Mouse (Mus musculus) hindbrain, embryonic 13.5 days (tissue): ENCODE data around the gene Cse1l. TPM values are rescaled to one million over a fixed set of nuclear protein-coding genes. Genes with fewer than 3 reads are reported as not detected.

Experiments
- ATAC-seq: fragments of 200-750 bp; cut with Nextera tagmentation; 2 replicates; pipeline ENCODE4 v1.8.0; 2017; ENCODE audit warnings: moderate TSS enrichment; ENCODE audit not compliant: low FRiP score
- H3K27ac ChIP-seq: fragments of 300-500 bp; sonication (generic); 2 replicates; pipeline ENCODE4 v1.5.1; 2015; ENCODE audit warnings: inconsistent platforms, mild to moderate bottlenecking, moderate library complexity
- H3K27me3 ChIP-seq: fragments of 300-500 bp; sonication (generic); 2 replicates; pipeline ENCODE4 v1.6.1; 2015; ENCODE audit warnings: mild to moderate bottlenecking, inconsistent platforms
- H3K36me3 ChIP-seq: fragments of 300-500 bp; sonication (generic); 2 replicates; pipeline ENCODE4 v1.6.1; 2015; ENCODE audit warnings: mild to moderate bottlenecking, inconsistent platforms
- H3K4me1 ChIP-seq: fragments of 300-500 bp; sonication (generic); replicated peaks from 2 replicates; pipeline ENCODE4 v1.6.1; 2015; ENCODE audit warnings: inconsistent platforms
- H3K4me2 ChIP-seq: fragments of 300-500 bp; sonication (generic); 2 replicates; pipeline ENCODE4 v1.6.1; 2015; ENCODE audit warnings: inconsistent platforms, mild to moderate bottlenecking, moderate library complexity
- H3K4me3 ChIP-seq: fragments of 300-500 bp; sonication (generic); 2 replicates; pipeline ENCODE4 v1.5.1; 2015; ENCODE audit warnings: mild to moderate bottlenecking, inconsistent platforms
- H3K9ac ChIP-seq: fragments of 300-500 bp; sonication (generic); 2 replicates; pipeline ENCODE4 v1.6.1; 2015; ENCODE audit warnings: mild to moderate bottlenecking, inconsistent platforms
- H3K9me3 ChIP-seq: fragments of 300-500 bp; sonication (generic); 2 replicates; pipeline ENCODE4 v1.6.1; 2016; ENCODE audit warnings: inconsistent platforms
- WGBS: fragments of 180-500 bp; shearing (Covaris S2); methylation state at CpG from one replicate; pipeline ENCODE4 v1.1.7; 2015; 5-methylcytosine and 5-hydroxymethylcytosine counted together
- polyA plus RNA-seq: library from polyadenylated mRNA; unstranded; fragments of >200 nt; fragmentation: Nextera tagmentation; extraction: Ambion mirVana; gene quantifications from 2 replicates; pipeline ENCODE4 v1.2.1, GENCODE M21; 2015

Cse1l gene
- polyA plus RNA-seq, 1 experiment from 2014 or later: 96.4 TPM

GRCm38 (mm10) chr2:166906523-166907182 lies 813 bp downstream of the Cse1l start:
- Histone ChIP-seq H3K4me2 (peak overlapping the region; percentile 98), H3K9me3 (no peaks in the 10 kb centered on the region), H3K4me3 (peak overlapping the region; percentile 86), H3K4me1 (peaks cover 16% of the 10 kb centered on the region), H3K36me3 (0 out of 2 replicates have a peak, but pooled peaks cover 3% of the 10 kb centered on the region), H3K27me3 (no peaks in the 10 kb centered on the region), H3K27ac (peak overlapping the region; percentile 98), H3K9ac (peak overlapping the region; percentile 90)
- peak; percentile 52 for ATAC-seq
- under 1% methylated on average over 28 of the region's 28 CpGs for WGBS

DNA sequence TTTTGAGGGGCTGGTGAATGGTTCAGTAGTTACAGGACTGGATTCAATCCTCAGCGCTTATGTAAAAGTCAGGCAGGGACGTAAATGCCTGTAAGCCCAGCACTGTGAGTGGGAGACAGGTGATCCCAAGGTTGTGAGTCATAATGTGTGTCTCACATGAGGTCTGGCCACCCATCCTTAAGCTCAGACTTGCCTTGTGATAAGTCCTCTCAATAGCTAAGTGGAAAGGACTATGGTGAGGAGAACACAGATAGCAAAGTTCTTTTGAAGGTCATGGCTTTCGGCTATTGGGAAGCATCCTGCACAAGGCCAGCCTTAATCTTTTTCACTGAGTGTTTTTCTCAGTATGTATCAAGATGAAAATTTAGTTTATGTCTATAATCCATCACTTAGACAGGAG lies 3.9 kb downstream of the Cse1l start:
- ATAC-seq: no peak
- H3K27ac ChIP-seq: no peak overlapping the region
- 0 out of 2 replicates have a peak, but pooled peaks cover 3% of the 10 kb centered on the region for H3K36me3 ChIP-seq
- no peak overlapping the region for H3K9ac ChIP-seq
- H3K9me3 ChIP-seq: no peaks in the 10 kb centered on the region
- H3K4me1 ChIP-seq: peaks cover 16% of the 10 kb centered on the region
- H3K4me3 ChIP-seq: no peak overlapping the region
- 97% methylated on average over 3 of the region's 3 CpGs for WGBS
- H3K4me2 ChIP-seq: no peak overlapping the region
- H3K27me3 ChIP-seq: no peaks in the 10 kb centered on the region

DNA sequence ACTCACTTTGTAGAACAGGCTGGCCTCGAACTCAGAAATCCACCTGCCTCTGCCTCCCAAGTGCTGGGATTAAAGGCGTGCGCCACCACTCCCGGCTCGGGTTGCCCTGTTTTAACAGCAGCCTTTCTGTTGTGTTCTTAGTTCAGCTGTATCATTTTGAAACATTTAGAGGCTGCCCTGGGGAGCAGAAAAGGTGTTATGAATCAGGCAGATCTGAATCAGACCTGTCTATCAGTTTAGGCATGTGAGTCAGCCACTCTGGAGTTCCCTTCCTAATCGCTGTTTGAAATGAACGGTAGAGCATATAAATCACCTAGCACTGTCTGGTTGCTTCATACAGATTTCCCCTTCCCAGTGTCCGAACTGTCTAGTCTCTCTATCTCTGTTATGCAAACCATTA lies 4.7 kb downstream of the Cse1l start:
- Histone ChIP-seq H3K27ac (no peak overlapping the region), H3K4me3 (no peak overlapping the region), H3K9me3 (no peaks in the 10 kb centered on the region), H3K4me1 (peaks cover 12% of the 10 kb centered on the region), H3K27me3 (no peaks in the 10 kb centered on the region), H3K36me3 (0 out of 2 replicates have a peak, but pooled peaks cover 3% of the 10 kb centered on the region), H3K4me2 (no peak overlapping the region), H3K9ac (no peak overlapping the region)
- WGBS: 94% methylated on average over 8 of the region's 8 CpGs
- ATAC-seq: no peak

DNA sequence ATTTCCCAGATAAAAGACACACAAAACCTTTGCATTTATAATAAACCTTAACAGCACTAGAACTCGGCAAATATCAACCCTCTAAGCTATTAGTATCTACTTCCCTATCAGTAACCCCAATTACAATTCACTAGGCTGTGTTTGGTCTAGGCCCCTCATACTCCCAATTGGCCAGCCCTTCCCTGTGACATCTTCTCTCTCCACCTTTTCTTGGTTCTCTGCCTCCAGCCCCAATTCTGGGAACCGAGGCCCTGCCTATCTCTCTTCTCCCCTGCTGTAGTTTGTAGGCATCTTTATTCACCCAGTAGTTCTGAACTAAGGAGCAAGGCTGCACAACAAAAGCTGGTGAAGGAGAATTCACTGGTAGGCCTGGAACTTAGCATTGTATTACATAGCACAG lies 18.1 kb downstream of the Cse1l start:
- 86% methylated on average over 2 of the region's 2 CpGs for WGBS
- H3K27ac ChIP-seq: no peak overlapping the region
- H3K27me3 ChIP-seq: no peaks in the 10 kb centered on the region
- no peaks in the 10 kb centered on the region for H3K4me1 ChIP-seq
- H3K9ac ChIP-seq: no peak overlapping the region
- no peaks in the 10 kb centered on the region for H3K9me3 ChIP-seq
- no peak overlapping the region for H3K4me2 ChIP-seq
- no peak for ATAC-seq
- H3K4me3 ChIP-seq: no peak overlapping the region
- H3K36me3 ChIP-seq: peaks cover 79% of the 10 kb centered on the region

DNA sequence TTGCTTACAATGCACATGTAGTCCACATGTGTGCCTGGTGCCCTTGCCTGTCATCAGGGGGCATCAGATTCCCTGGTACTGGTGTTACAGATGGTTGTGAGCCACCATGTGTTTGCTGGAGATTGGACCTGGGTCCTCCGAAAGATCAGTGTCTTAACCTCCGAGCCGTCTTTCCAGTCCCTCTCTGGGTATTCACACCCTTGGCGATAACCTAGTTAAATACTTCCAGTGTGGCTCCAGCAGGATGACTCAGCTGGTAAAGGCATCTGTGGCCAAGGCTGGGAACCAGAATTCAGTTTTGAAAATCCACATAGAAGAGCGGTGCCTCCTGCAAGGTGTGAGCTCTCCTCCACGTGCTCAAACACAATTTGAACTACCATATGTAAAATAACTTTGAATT lies 28.1 kb downstream of the Cse1l start:
- no peaks in the 10 kb centered on the region for H3K9me3 ChIP-seq
- 95% methylated on average over 6 of the region's 6 CpGs for WGBS
- H3K36me3 ChIP-seq: peaks cover 88% of the 10 kb centered on the region
- no peaks in the 10 kb centered on the region for H3K27me3 ChIP-seq
- H3K4me2 ChIP-seq: no peak overlapping the region
- ATAC-seq: no peak
- H3K27ac ChIP-seq: no peak overlapping the region
- H3K4me1 ChIP-seq: no peaks in the 10 kb centered on the region
- no peak overlapping the region for H3K9ac ChIP-seq
- H3K4me3 ChIP-seq: no peak overlapping the region

DNA sequence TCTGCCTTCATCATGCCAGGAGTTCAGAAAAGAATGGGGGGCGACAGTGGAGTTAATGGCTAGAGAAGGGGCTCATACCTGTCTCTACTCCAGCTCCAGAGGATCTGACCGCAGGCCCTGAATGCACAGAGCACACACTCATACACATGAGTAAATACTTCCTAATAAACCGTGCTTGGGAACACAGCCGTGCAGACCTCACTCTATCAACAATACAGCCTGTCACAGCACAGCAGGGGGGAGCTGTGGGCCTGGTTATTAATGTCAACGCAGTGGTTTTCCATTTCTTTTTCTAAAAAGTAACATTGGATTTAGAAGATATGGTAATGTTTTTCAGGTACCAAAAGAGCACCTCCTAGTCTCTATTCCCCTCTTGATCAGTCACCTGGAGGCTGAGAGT lies 28.6 kb downstream of the Cse1l start:
- H3K4me3 ChIP-seq: no peak overlapping the region
- no peaks in the 10 kb centered on the region for H3K9me3 ChIP-seq
- no peak overlapping the region for H3K27ac ChIP-seq
- no peak overlapping the region for H3K9ac ChIP-seq
- WGBS: 63% methylated on average over 5 of the region's 5 CpGs
- H3K4me2 ChIP-seq: no peak overlapping the region
- ATAC-seq: no peak
- no peaks in the 10 kb centered on the region for H3K4me1 ChIP-seq
- no peaks in the 10 kb centered on the region for H3K27me3 ChIP-seq
- peaks cover 88% of the 10 kb centered on the region for H3K36me3 ChIP-seq

DNA sequence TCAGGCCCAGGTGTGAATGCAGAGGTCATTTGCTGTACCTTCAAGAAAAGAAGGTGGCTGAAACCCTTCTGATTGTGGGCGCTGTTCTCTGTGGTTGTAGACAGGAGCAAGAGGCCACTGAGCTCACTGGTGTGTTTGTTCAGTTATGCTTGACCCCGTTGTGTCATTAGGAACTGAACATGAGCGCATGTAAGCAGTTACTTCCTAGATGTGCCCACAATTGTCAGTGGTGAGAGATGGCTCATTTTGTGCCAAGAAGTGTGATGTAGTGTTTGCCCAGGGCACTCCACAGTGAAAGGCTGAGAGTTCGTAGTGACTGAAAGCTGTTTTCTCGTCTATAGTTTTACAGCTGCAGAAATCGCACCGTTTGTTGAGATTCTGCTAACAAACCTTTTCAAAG lies 29.7 kb downstream of the Cse1l start:
- H3K36me3 ChIP-seq: peaks cover 85% of the 10 kb centered on the region
- H3K9me3 ChIP-seq: no peaks in the 10 kb centered on the region
- no peak overlapping the region for H3K27ac ChIP-seq
- 0 out of 2 replicates have a peak overlapping the region, but pooled peaks have one; percentile 21 for H3K9ac ChIP-seq
- ATAC-seq: no peak
- no peaks in the 10 kb centered on the region for H3K4me1 ChIP-seq
- 96% methylated on average over 7 of the region's 7 CpGs for WGBS
- no peak overlapping the region for H3K4me3 ChIP-seq
- H3K4me2 ChIP-seq: no peak overlapping the region
- H3K27me3 ChIP-seq: no peaks in the 10 kb centered on the region

- no peak overlapping the region for H3K9ac ChIP-seq
- ATAC-seq: no peak
- H3K4me3 ChIP-seq: no peak overlapping the region
- H3K36me3 ChIP-seq: peaks cover 85% of the 10 kb centered on the region
- no peaks in the 10 kb centered on the region for H3K27me3 ChIP-seq
- no peaks in the 10 kb centered on the region for H3K4me1 ChIP-seq
- no peak overlapping the region for H3K4me2 ChIP-seq
- 87% methylated on average over 2 of the region's 2 CpGs for WGBS
- H3K27ac ChIP-seq: no peak overlapping the region
- H3K9me3 ChIP-seq: no peaks in the 10 kb centered on the region
These were observed 30.3 kb downstream of the Cse1l start for GRCm38 (mm10) chr2:166936166-166936565.

- Histone ChIP-seq H3K27ac (no peak overlapping the region), H3K27me3 (no peaks in the 10 kb centered on the region), H3K4me2 (no peak overlapping the region), H3K4me3 (no peak overlapping the region), H3K9ac (no peak overlapping the region), H3K4me1 (no peaks in the 10 kb centered on the region), H3K9me3 (no peaks in the 10 kb centered on the region), H3K36me3 (peaks cover 84% of the 10 kb centered on the region)
- WGBS: 85% methylated on average over 2 of the region's 2 CpGs
- no peak for ATAC-seq
These were observed 37.3 kb downstream of the Cse1l start for GRCm38 (mm10) chr2:166943146-166943545.

DNA sequence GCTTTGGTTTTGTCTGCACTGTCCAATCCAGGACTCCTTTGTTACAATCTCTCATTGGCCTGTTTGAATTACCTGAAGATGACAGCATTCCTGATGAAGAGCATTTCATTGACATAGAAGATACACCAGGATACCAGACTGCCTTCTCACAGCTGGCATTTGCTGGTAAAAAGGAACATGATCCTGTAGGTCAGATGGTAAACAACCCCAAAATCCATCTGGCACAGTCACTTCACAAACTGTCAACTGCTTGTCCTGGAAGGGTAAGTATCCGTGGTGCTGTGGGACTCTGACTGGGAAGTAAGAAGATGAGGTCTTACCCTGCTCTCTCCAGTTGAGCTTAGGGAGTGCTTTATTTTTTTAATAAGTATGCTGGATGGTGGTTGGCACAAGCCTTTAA lies 38.5 kb downstream of the Cse1l start:
- Histone ChIP-seq H3K9me3 (no peaks in the 10 kb centered on the region), H3K4me2 (no peak overlapping the region), H3K36me3 (peaks cover 84% of the 10 kb centered on the region), H3K27me3 (no peaks in the 10 kb centered on the region), H3K27ac (no peak overlapping the region), H3K4me3 (no peak overlapping the region), H3K4me1 (no peaks in the 10 kb centered on the region), H3K9ac (no peak overlapping the region)
- no peak for ATAC-seq
- WGBS: 81% methylated on average over 1 of the region's 1 CpGs

DNA sequence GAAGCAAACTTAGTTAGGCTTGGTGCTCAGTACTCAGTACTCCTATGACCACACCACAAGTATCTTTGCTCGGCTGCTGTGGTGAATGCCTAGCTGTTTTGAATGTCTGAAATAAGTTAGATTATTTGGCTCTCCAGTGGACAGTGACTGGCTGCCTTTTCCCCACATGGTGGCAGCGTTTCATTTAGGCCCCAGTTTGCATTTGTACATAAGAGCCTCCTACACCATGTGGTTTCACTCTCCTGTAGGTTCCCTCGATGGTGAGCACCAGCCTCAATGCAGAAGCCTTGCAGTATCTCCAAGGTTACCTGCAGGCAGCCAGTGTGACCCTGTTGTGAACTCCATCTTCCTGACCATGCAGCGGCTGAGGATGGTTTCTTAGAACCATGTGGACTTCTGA lies 39.6 kb downstream of the Cse1l start:
- no peaks in the 10 kb centered on the region for H3K9me3 ChIP-seq
- no peak for ATAC-seq
- H3K4me2 ChIP-seq: no peak overlapping the region
- H3K4me3 ChIP-seq: no peak overlapping the region
- no peaks in the 10 kb centered on the region for H3K4me1 ChIP-seq
- WGBS: 64% methylated on average over 4 of the region's 4 CpGs
- peaks cover 89% of the 10 kb centered on the region for H3K36me3 ChIP-seq
- no peak overlapping the region for H3K27ac ChIP-seq
- no peak overlapping the region for H3K9ac ChIP-seq
- H3K27me3 ChIP-seq: no peaks in the 10 kb centered on the region

GRCm38 (mm10) chr2:166948246-166948645 lies 42.4 kb downstream of the Cse1l start:
- Histone ChIP-seq H3K9ac (no peak overlapping the region), H3K4me2 (no peak overlapping the region), H3K27ac (no peak overlapping the region), H3K4me3 (no peak overlapping the region), H3K4me1 (no peaks in the 10 kb centered on the region), H3K36me3 (peaks cover 91% of the 10 kb centered on the region), H3K27me3 (no peaks in the 10 kb centered on the region), H3K9me3 (no peaks in the 10 kb centered on the region)
- no peak for ATAC-seq
- WGBS: 68% methylated on average over 1 of the region's 1 CpGs

DNA sequence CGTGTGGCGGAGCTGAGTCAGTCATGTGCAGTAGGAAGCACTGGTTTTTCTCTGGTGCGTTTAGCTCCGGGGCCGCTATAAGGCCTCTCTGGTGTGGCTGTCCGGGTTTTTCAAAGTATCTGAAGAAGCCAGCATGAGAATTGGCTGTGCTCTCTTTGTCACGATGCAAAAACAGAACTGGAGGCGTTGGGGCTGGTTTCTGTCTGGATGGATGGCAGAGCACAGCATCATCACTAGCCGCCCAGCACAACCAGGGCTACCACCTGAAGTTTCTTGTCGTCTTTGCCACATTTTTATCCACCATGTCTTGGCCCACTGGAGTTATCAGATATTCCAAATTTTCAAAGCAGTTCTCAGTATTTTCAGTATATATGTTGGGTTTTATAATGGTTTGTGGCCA lies 43.1 kb downstream of the Cse1l start:
- Histone ChIP-seq H3K4me3 (no peak overlapping the region), H3K4me1 (no peaks in the 10 kb centered on the region), H3K36me3 (peaks cover 91% of the 10 kb centered on the region), H3K4me2 (no peak overlapping the region), H3K27me3 (no peaks in the 10 kb centered on the region), H3K9ac (no peak overlapping the region), H3K9me3 (no peaks in the 10 kb centered on the region), H3K27ac (no peak overlapping the region)
- 90% methylated on average over 10 of the region's 10 CpGs for WGBS
- ATAC-seq: no peak
